Mouse (Mus musculus) embryonic fibroblast, embryonic 13.5 days (primary cell): ENCODE data around the gene Ntrk2.
"Not testable (repeated sequence)": the region's sequence is repeated elsewhere in the genome, so short reads cannot be mapped to it uniquely, and the experiment has no call there.

ENCODE experiments used
- CTCF ChIP-seq: IDR thresholded peaks from 2 replicates; pipeline ENCODE4 v1.5.1; 2011; ENCODE audit warnings: mild to moderate bottlenecking, control low read depth, low read length, moderate library complexity, borderline replicate concordance; ENCODE audit not compliant: insufficient read depth
- POLR2A ChIP-seq: IDR thresholded peaks from 2 replicates; pipeline ENCODE4 v1.6.1; 2011; ENCODE audit warnings: low read depth, mild to moderate bottlenecking, control low read depth, low read length, moderate library complexity

DNA sequence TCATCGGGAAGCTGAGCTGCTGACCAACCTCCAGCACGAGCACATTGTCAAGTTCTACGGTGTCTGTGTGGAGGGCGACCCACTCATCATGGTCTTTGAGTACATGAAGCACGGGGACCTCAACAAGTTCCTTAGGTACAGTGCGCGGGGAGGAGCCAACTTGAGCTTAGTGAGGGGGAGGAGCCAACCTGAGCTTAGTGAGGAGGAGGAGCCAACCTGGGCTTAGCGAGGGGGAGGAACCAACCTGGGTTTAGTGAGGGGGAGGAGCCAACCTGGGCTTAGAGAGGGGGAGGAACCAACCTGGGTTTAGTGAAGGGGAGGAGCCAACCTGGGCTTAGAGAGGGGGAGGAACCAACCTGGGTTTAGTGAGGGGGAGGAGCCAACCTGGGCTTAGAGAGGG lies 248.0 kb downstream of the Ntrk2 start:
- TF ChIP-seq CTCF, POLR2A: not testable (repeated sequence)
